Mouse (Mus musculus): ENCODE measurements around the gene Nupl1.

The Nupl1 gene

DNA sequence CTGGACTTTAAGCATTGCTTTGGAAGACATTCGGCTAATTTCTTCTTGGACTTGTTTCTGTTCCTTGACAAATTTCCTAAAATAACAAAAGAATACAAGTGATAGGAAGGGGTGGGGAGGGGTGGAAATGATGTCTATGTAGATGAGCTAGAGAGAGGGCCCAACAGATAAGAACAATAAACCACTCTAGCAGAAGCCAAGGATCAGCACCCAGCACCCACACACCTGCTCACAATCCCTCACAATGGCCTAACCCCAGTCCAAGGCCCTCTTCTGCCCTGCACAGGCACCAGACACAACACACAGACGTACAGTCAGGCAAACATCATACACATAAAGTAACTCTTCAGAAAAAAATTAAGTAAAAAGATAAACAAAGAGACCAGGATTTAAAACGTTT lies 12.7 kb downstream of the Nupl1 start:
- no peak for DNase-seq (ENCODE audit: low spot score in 2 of 2)

DNA sequence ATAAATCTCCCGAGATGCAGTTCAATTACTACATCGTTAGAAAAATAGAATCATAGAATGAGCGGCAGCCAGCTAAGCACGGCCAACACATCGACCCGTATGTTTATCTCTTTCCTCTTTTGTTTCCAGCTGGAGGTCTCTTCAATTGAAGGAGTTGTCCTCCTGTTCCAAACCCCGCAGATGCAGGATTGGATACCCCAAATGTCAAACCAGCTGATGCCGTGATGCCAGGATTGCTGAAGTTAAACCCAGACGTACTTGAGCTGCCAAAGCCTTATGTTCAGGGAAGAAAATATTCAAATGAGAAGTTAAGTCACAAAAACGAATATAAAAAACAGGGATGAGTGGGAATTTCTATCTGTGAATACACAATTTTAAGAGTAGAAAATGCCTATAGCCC lies 31.3 kb downstream of the Nupl1 start:
- DNase-seq (ENCODE audit: low spot score in 2 of 2): no peak

DNA sequence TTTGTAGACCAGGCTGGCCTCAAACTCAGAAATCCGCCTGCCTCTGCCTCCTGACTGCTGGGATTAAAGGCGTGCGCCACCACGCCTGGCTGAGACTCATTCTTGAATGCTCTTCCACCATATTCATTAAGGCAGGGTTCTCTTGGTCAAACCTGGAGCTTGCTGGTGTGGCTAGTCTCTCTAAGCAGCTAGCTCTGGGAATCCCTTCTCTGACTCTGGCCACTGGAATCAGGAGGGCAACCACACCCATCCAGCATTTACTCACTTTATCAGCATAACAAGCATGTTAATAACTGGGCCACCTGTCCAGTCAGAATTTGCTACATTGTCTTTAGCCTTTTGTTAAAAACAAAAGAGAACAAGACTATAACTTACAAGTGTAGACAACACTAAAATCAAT lies 33.6 kb downstream of the Nupl1 start:
- no peak for DNase-seq (ENCODE audit: low spot score in 2 of 2)

DNA sequence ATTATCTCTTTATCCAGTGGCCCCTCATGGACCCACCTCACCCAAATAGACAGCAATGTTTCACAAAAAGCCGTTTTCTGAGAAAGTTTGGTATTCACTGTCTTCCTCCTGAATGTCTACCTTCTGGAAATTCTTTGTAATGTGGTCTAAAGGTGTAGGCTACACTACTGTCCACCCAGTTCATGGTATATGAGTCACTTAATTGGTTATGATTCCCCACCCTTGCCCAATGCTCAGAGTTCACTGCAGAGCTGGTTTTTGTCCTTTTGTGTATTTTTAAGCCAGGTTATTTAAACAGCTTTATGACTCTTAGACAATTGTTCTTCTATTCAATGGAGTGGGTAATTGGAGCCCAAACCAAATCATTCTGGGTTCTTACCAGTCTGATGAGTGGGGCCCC lies 35.1 kb downstream of the Nupl1 start:
- no peak for DNase-seq (ENCODE audit: low spot score in 2 of 2)

DNA sequence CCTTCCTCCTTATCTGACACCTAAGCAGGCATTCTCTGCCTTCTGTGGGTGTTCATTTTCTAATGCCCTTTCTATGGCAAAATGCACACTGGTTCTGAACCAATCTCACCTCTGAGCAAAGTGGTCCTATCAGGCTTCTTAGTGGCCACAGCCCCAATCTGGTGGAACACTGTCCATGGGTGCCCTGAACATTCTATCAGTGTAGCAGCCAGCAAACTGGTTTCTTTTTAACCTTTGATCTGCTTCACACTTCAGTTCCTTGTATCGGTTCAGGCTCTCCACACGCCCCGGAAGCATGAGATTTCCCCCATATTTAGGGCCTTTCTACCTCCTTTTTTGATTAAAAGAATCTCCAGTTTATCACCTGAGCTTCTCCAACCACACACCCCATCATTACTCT lies 36.2 kb downstream of the Nupl1 start:
- no peak for DNase-seq (ENCODE audit: low spot score in 2 of 2)

DNA sequence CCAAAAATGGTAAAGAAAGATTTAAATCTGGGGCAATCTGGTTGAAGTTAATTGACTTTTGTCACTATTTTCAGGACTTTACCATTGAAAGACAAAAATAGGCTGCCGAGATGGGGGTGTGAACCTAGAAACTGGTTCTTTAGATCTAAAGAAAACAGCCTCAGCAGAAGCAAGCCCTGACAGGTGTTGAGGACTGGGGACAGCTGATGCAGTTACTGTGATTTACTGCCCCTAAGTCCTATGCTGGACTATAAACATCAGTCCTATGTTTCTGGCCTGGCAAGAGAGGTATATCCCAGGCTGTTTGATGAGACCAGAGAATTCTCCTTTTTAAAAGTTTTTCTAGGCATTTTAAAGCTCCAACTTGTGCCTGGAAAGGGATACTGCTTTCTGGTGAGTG lies 37.2 kb downstream of the Nupl1 start:
- no peak for DNase-seq (ENCODE audit: low spot score in 2 of 2)

DNA sequence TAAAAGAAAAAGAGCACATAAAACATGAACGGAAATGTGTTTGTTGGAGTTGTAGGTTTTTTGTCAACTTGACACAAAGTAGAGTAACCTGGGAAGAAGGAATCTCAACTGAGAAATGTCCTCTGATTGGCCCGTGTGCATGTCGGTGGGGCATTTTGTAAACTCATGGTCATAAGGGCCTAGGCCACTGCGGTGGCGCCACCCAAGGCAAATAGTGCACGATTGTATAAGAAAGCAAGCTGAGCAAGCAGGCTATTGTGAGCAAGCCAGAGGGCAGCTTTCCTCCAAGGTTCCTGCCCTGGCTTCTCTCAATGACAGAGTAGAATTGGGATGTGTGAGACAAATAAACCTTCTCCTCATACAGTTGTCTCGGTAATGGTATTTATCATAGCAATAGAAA lies 42.1 kb downstream of the Nupl1 start:
- no peak for DNase-seq (ENCODE audit: low spot score in 2 of 2)

DNA sequence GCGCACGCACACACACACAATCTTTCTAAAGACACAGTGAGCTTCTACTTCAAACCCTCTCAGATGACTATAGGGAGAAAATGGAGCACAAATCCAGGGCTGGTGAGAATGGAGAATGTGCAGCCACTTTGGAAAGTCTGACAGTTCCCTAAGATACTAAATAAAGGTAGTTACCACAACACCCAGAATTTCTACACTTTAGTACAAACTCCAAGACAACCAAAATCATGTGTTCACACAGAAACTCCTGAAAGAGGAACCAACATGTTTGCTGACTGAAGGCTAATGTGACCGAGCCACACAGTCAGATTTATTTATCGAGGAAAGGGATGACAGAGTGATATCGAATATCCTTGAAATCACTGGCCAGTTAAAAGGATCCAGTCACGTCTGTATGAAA lies 46.2 kb downstream of the Nupl1 start:
- no peak for DNase-seq (ENCODE audit: low spot score in 2 of 2)

DNA sequence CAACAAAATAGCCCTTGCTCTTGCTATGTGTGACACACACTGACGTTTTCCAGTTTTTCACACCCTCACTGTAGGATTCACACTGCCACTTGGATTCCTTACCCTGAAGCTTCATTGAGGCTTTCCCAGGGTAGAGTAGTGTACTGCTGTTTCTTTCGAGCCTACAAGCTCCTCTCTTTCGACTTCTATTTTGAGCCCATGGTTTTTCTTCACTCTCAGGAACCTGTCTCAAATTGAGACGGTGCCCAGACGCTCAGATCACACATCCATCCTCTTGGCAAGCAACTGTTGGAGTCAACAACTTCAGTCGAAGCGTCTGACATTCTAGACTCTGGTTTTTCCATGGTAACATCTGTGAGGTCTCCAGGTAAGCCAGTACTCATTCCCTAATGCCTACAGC lies 54.3 kb downstream of the Nupl1 start, which contains the start of gene Atp8a2:
Gene Atp8a2 (minus strand): TSS at position 296 of the 400 bp plus-strand sequence.
- no peak for DNase-seq (ENCODE audit: low spot score in 2 of 2)

DNA sequence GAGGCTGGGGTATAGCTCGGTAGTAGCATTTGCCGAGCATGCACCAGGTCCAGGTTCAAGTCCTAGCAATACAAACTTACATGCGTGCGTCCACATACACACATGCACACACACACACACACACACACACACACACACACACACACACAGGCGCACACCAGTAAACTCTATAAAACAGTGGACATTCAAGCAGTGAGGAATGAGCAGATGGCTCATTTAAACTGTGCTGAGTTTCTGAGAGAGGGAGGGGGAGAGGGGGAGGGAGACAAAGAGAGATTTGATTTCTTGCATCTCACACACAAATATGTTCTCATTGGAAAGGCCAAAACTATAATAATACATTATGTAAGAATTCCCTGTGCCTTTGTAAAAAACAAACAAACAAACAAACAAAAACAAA lies 55.2 kb downstream of the Nupl1 start:
- DNase-seq (ENCODE audit: low spot score in 2 of 2): no peak

DNA sequence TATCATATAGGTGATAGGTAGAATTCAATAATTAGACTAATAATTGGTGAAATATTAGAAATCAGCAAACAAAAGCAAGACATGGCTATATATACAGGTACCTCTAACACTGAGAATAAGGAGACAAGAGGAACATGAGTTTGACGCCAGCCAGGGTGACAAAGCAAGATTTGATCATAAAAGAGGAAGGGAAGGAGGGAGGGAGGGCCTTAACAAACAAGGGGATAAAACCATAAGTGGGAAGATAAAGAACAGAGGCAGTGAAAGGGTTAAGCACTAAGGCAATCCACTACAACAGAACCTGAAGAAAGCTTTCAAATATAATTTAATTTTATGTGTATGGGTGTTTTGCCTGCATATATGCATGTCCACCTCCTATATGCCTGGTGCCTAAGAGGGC lies 56.6 kb downstream of the Nupl1 start:
- no peak for DNase-seq (ENCODE audit: low spot score in 2 of 2)

DNA sequence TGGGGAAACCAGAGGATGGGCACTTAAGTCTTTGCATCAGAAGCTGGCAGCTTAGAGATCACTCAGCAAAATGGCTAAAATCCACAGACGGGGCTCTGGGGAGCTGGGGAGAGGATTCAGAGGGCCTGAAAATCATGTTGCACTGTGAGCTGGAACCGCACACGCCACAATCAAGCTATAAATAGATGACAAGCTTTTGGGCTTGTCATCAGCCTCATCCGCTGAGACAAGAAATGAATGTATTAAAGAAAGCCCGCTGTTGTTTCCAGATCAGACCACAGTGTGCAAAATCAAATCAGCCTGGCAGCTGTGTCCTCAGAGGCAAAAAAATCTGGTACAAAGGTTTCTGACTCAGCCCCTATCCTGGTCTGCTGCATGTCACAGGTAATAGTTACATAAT lies 61.5 kb downstream of the Nupl1 start:
- DNase-seq (ENCODE audit: low spot score in 2 of 2): no peak

DNA sequence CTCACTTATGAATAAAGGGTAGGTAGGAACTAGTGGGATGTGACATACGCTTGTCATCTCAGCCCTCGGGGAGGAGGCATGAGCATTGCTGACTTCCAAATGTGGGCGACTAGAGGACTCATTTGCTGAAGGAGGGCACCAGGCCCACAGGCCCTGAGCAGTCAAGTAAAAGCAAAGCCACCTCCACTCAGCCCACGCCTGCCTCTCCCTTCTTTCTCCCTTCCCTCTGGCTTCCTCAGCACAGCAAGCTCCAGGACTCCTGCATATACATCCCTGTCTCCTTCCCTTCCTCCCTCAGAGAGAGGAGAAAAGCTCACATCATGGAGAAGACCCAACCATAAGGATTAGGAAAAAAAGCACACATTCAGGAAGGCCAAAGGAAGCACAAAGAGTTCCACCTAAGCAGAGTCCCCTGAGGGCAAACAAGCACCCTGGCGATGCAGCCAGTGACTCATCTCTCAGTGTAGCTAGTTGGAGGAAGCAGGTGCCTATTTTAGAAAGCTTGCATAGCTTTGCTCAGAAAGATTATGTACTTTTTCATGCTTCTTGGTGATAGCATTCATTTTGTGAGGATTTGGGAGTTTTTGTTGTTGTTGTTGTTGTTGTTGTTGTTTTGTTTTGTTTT lies 62.9 kb downstream of the Nupl1 start:
- no peak for DNase-seq (ENCODE audit: low spot score in 2 of 2)

DNA sequence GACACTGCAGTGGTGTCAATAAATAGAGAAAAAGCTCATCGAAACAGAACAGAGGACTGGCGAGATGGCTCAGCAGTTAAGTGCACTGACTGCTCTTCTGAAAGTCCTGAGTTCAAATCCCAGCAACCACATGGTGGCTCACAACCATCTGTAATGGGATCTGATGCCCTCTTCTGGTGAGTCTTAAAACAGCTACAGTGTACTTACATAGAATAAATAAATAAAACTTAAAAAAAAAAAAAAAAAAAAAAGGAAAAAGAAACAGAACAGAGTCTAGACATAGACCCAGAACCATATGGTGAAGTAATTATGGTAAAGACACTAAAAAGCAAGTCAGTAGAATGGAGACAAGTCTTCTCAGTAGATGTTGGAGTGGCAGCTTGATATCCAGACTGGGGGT lies 69.9 kb downstream of the Nupl1 start:
- no peak for DNase-seq (ENCODE audit: low spot score in 2 of 2)

DNA sequence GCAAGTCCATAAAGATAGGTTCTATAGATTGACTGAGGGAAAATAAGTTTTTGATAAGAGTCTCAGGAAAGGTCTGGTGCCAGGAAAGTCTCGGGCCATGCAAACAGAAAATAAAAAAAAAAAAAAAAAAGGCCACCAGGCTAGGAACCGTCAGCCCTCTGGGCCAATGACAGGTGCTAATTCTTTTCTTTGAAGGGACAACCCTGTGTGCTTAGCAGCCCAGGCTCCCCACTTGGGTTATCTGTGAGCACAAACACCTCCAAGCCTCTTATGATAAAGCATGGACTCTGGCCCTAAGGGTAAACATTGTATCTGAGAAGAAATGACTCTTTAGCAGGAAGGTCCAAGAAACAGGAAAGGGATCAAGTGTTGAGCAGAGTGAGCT lies 72.7 kb downstream of the Nupl1 start:
- no peak for DNase-seq (ENCODE audit: low spot score in 2 of 2)

DNA sequence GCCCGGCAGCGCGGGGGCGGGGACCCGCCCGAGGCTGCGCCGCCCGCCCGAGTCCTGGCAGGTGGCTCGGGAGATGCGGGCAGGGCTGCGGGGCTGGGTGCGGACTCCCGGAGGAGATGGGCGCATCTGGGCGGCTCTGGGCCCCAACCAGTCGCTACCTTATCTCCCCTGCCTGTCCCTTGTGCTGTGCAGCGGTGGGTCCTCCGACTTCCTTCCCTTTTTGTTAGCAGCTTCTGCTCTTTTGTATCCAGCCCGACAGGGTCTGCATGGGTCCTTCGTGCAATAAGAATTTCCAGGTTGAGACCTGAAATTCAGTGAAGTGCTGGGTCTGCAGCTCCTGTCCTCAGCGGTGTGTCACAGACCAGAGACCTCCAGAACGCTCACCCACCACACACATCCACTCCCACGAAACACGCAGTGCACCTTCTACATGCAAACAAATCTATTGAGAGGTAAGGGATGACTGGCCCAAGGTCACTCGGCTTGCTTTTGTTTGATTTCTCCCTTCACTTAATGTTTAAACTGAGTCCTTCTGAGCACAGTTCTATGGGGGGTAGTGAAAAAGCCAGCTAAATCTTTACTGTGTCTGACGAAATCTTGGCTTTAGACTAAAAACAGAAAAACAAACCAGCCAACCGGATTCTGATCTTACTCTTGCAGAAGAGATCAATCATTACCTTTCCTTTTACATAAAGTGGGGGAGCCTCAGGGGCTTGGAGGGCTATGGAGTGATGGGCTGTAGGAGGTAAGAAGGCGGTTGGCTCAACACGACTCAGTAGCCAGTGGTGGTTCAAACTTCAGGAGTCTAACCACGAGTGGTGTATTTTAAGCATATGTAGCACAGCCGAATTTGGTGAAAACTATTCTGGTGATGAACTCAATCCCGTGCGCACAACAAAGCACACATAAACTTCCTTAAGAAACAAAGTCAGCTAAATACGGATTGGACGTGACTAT lies 73.3 kb downstream of the Nupl1 start:
- DNase-seq (ENCODE audit: low spot score in 2 of 2): no peak

DNA sequence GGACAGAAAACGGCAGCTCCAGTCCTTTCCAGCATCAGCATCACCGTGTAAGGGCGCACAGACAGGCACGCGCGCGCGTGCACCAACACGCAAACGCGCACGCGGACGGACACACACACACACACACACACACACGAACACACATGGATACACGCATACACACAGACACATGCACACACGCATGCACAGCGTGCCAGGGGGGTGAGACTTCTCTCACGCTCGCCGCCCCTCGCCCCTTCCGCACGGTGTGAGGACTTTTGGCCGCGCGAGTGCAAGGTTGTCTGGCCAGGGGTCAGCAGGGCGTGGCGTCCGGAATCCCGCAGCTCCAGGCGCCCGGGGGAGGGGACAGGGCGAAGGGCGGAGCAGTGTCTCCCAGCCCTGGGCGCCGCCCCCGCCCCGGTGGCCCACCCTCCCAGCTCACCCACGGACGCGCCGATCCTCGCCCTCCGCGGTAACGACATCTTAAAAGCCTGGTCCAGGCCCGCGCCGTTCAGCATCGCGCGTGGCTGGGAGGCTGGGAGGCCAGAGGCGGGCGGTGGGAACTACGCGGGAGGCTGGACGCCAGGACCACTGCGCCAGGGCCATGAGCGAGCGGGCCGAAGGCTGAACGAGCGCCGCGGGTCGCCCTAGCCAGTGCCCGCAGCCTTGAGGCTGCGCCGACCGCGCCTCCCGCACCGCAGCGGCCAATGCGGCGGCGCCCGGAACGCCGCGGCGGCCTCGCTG lies 74.2 kb downstream of the Nupl1 start:
- peak; percentile 49 to 62 for DNase-seq (ENCODE audit: low spot score in 2 of 2)

DNA sequence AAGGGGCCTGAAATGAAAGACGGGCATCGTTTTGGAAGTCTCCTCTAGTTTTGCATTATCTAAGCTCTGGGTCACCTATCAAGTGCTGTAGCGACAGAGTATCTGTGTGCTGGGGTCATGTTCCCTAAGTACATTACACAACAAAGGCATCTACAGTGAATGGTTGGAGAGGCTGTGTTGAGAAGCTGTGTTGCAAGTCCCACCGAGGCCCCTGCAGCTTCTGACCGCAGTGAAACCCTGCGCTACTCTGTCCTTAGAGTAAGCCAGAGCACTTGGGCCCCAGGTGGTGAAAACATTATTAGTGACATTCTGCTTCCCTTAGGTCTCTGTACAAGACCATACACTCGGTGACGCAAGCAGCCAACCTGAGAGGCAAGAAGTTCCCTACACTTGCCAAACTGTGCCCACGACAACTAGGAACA lies 74.8 kb downstream of the Nupl1 start:
- DNase-seq (ENCODE audit: low spot score in 2 of 2): no peak

DNA sequence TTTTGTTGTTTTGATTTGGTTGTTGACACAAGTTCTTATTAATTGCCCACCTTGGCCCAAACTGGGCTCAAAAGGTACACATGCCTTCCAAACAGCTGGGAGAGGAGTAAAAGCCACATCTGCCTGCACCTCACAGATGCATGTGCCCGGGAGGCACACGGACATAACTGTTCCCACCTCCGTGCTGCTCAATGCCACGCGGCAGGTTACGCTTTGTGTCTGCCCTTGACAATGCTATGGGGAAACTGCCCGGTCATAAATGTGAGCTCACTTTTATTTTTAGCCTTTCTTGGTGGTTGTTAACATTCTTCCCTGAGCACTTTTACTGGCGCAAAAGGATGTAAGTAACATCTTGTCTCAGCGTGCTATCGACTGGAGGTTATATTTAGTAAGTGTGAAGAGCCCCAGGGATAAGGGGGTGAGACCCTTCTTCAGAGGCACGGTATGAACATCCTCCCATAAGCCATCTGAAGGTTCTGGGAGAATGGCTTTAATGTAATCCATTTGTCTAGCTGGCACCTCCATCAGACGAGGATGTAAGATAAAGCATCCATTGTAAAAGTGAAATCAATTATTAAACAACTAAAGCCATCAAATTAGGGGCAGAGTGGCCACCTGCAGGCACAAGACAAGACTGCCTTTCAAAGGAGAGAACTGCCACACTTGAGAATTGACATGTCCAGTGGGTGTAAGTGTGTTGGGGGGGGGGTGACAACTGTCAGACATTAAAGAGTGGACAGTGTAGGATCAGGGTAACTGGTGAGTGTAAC lies 78.8 kb downstream of the Nupl1 start:
- DNase-seq (ENCODE audit: low spot score in 2 of 2): no peak

DNA sequence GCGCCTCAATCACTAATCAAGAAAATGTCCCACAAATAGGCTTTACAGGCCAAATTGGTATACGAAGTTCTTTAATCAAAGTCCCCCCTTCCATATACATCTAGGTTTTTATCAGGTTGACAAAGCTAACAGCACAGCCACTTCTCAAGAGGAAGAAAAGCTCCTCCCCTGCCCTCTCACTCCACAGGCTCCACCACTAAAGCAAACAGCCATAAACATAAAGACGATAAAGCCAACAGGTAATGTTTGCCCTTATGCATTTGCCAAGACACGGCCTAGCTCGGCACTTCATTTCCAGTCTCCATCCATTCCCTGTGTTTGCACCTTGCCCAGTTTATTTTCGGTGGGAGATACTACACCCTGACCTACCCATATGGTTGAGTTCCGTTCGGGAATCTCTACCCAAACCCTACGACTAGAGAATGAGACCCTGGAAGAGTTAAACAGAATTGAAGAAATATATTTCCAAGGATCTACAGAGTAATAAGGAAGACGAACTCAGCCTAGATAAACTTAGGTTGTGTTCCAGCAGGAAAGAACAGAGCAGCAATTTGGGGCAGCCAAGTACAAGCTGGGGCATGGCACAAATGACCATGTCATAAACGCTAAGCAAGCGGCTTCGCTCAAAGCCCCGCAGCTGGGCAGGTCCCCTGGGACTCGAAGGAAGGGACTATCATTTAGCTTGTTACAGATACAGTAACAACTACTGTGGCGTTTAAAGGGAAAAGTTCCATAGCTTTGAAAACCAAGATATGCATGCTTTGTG lies 80.2 kb downstream of the Nupl1 start:
- DNase-seq (ENCODE audit: low spot score in 2 of 2): no peak

DNA sequence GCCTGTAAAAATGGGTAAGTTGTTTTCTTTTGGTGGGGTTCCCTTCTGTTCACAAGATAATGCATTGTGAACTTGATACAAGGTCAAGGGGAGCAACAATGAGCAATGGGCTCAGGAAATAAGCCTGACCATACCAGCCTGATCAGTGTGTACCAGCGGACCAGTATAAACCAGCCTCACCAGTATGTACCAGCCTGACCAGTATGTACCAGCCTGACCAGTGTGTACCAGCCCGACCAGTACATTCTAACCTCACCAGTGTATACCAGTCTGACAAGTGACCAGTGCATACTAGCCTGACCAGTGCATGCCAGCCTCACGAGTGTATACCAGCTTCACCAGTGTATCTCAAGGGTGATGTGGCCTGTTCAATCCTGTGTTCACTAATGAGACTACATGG lies 87.9 kb downstream of the Nupl1 start:
- DNase-seq (ENCODE audit: low spot score in 2 of 2): no peak
